Mouse (Mus musculus) megakaryocyte, embryonic 14.5 days (primary cell): ENCODE results near the gene Hcfc1. TPM values are rescaled to one million over a fixed set of nuclear protein-coding genes. Genes with fewer than 3 reads are reported as not detected.

Experiments used
- H3K27me3 ChIP-seq: replicated peaks from 2 replicates; pipeline ENCODE3; 2012; ENCODE audit warnings: inconsistent platforms
- H3K36me3 ChIP-seq: replicated peaks from 2 replicates; pipeline ENCODE3; 2012; ENCODE audit warnings: low read length, inconsistent platforms, mixed read lengths
- H3K4me1 ChIP-seq: 2 replicates; pipeline ENCODE4 v1.6.1; 2012; ENCODE audit warnings: inconsistent platforms
- H3K4me3 ChIP-seq: replicated peaks from 2 replicates; pipeline ENCODE3; 2012; ENCODE audit warnings: moderate library complexity, mild to moderate bottlenecking, inconsistent platforms
- H3K9me3 ChIP-seq: 2 replicates; pipeline ENCODE4 v1.6.1; 2012; ENCODE audit warnings: inconsistent platforms
- FLI1 ChIP-seq: IDR thresholded peaks from 2 replicates; pipeline ENCODE4 v1.6.1; 2012; ENCODE audit warnings: low read length, inconsistent platforms, mixed read lengths
- GATA1 ChIP-seq: IDR thresholded peaks from 3 replicates; pipeline ENCODE4 v1.6.1; 2012; ENCODE audit warnings: mixed read lengths, low read length, inconsistent platforms, borderline replicate concordance
- polyA plus RNA-seq: library from polyadenylated mRNA; stranded (reverse); fragments of >175 nt; gene quantifications from 2 replicates; pipeline ENCODE4 v1.2.3, GENCODE M21; 2012; ENCODE audit warnings: low replicate concordance; ENCODE audit not compliant: insufficient read depth

The Hcfc1 gene
- polyA plus RNA-seq, 1 experiment: 58.4 TPM

DNA sequence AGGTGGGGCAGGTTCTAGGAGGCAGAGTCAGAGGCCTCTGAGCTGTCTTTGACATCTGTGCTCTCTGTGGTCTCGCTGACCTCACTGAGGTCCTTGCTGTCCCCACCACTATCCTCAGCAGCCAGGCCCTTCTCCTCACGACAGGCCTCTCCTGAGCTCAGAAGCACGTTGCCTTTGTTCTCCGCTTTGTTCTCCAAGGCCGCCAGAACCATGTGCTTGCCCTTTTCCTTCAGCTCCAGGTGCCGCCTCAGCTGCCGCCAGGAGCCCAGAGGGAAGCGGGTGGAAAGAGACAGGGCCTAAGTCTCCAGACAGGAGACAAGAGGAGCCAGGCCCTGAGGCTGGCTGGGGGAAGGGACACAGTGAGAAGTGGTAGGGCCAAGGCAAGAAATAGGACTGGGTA lies 49.2 kb downstream of the Hcfc1 start:
- H3K9me3 ChIP-seq: peaks cover 8% of the 10 kb centered on the region; the same call in 1 of the 2 replicates
- peaks cover 33% of the 10 kb centered on the region for H3K36me3 ChIP-seq
- peaks cover 15% of the 10 kb centered on the region for H3K27me3 ChIP-seq
- no peak for TF ChIP-seq FLI1
- no peak overlapping the region for H3K4me3 ChIP-seq
- peaks cover 65% of the 10 kb centered on the region for H3K4me1 ChIP-seq

DNA sequence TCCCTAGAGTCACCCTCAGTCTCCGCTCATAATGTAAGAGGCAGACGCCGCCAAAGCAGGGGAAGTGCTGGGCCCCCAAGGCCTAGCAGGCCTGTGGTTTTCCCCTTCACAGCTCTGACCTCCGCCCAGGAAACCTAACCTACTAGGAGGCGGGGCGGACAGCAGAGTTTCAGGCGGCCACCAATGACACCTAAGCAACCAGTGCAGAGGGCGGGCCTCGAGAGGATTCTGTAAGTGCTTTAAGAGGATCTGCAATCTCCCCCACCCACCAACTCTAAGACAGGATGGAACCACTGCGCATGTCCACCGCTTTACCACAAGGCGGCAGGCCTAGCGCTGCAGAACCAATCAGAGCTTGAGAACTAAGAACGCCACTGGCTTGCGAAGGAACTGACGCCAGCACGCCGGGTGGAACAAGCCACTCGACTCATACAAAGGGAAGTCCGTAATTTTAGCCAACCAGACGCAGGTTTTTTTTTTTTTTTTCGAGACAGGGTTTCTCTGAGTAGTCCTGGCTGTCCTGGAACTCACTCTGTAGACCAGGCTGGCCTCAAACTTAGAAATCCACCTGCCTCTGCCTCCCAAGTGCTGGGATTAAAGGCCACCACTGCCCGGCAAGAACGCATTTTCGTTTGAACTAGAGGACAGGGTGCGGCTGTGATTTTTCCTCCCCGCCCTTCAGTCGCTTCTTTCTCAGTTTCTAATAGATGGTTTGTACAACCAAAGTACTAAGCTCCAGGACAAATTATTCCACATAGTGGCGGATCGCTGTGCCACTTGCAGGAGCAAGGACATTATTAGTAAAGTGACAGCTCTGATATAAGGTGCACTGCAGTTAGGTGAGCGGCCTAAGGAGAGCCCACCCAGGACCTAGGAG lies 51.1 kb downstream of the Hcfc1 start:
- H3K36me3 ChIP-seq: peaks cover 33% of the 10 kb centered on the region
- peaks cover 73% of the 10 kb centered on the region for H3K4me1 ChIP-seq
- peak overlapping the region; percentile 88 for H3K4me3 ChIP-seq
- H3K9me3 ChIP-seq: no peaks in the 10 kb centered on the region
- no peak for TF ChIP-seq GATA1
- no peak for TF ChIP-seq FLI1
- peaks cover 10% of the 10 kb centered on the region for H3K27me3 ChIP-seq

DNA sequence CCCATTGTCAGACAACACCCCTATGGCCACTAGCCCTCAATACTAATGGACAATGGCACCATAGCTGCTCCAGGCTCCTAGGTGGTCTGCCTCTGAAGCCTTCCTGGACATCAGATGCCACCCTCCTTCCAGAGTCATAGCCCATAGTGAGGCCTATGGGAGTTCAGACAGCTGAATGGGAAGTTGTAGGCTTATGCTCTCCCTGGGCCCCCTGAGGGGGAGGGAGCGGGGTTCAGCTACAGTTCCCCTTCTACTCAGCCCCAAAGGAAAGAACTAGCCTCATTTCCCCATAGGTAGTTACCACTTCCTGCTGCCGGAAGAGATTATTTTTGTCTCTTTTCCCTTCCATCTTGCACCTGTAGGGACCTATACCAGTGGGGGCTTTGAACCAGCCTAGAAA lies 54.6 kb downstream of the Hcfc1 start:
- TF ChIP-seq GATA1 (no peak), FLI1 (no peak)
- Histone ChIP-seq H3K36me3 (peaks cover 14% of the 10 kb centered on the region), H3K4me1 (peaks cover 71% of the 10 kb centered on the region), H3K4me3 (peak overlapping the region; percentile 93), H3K27me3 (peaks cover 5% of the 10 kb centered on the region), H3K9me3 (no peaks in the 10 kb centered on the region)

DNA sequence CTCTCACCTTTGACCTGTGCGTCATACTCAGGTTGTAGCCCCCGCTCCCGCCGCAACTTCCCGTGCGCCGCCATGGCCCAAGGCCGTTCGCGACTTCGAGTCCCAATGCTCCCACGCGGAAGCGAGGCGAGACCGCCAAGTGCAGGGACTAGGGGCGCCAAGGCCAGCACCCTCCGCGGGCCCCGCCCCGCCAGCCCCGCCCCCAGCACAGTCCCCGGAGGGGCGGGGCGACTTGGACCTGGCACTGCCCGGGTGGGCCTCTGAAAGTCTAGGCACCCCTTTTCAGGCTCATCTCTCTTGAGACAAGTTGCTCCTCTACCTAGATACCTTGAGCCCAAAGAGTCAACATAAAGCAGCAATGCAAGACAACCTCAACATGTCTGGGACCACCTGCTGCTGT lies 55.0 kb downstream of the Hcfc1 start:
- peaks cover 18% of the 10 kb centered on the region for H3K36me3 ChIP-seq
- TF ChIP-seq GATA1: no peak
- TF ChIP-seq FLI1: no peak
- H3K4me3 ChIP-seq: peak overlapping the region; percentile 93
- no peaks in the 10 kb centered on the region for H3K9me3 ChIP-seq
- peaks cover 8% of the 10 kb centered on the region for H3K27me3 ChIP-seq
- peaks cover 74% of the 10 kb centered on the region for H3K4me1 ChIP-seq

DNA sequence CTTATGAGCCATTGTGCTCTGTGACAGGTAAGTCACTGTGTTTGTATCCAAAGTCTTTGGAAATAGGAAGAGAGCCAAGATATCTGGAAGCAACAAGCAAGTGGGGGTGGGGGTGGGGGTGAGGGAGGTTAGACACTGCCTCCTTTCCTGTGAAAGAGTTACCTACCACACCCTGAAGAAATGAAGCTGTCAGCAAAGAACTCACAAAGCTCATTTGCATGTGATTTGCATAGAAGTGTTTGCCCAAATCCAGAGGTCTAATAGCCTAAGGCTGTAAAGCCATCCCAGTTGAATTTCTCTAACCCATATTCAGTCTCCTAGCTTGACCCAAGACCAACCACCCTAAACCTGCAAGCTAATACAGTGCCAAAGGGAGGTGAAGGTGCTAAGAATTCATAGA lies 55.7 kb downstream of the Hcfc1 start:
- H3K27me3 ChIP-seq: peaks cover 13% of the 10 kb centered on the region
- no peak for TF ChIP-seq FLI1
- no peak for TF ChIP-seq GATA1
- H3K36me3 ChIP-seq: peaks cover 25% of the 10 kb centered on the region
- H3K4me3 ChIP-seq: peak overlapping the region; percentile 93
- no peaks in the 10 kb centered on the region for H3K9me3 ChIP-seq
- H3K4me1 ChIP-seq: peaks cover 73% of the 10 kb centered on the region

DNA sequence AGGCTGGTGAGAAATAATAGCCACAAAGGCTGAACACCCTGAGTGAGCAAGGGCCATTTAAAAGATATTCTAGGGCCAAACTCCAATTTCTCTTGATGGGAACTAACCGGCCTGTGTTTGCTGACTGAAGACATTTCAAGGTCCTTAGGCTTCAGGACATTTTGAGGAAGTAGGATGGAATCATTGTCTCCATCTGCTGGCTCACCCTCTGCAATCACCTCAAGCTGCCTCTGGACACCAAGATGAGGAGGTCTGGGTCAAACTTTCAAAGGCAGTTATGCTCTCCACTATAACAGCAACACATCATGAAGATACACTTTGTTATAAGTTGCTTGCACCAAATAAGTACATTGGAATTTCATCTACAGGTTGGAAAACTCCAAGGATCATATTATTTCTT lies 56.1 kb downstream of the Hcfc1 start:
- Histone ChIP-seq H3K36me3 (peaks cover 29% of the 10 kb centered on the region), H3K4me1 (peaks cover 73% of the 10 kb centered on the region), H3K4me3 (peak overlapping the region; percentile 93), H3K9me3 (no peaks in the 10 kb centered on the region), H3K27me3 (peaks cover 13% of the 10 kb centered on the region)
- TF ChIP-seq FLI1: no peak
- no peak for TF ChIP-seq GATA1

DNA sequence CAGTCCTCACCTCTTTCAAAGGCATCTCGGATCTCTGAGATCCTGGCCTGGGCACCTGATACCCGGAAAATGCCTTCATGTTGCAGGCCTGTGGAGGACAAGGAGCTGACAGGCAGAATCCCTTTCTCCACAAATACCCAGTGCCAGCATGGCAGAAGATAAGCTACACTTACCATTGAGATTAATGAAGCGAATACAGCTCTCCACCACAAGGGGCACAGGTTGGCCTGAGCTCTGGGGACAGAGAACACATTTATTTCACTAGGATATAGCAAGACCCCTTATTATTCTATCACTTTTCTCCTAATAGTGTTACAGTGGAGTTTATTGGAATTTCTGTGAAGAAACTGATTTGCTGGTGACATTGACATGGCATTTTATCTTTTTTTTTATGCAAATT lies 68.2 kb downstream of the Hcfc1 start:
- H3K36me3 ChIP-seq: peaks cover 78% of the 10 kb centered on the region
- TF ChIP-seq GATA1: no peak
- TF ChIP-seq FLI1: no peak

DNA sequence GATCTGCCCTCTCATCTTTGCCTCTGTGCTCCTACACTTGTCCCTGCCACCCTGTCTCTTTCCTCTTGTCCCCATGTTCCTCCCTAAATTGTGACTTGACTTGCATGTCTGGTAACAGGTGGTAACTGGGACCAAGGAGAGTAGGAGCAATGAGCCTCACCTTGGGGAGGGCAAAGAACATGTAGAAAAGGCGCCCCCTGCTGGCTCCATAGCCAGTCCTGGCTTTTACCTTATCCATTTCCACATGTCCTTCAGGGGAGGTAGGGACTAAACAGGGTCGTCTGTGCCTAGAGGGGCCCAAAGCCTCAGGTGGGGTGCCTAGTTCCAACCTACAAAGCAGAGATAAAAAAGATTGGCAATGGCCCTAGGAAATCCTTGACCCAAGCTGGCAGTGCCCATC lies 70.4 kb downstream of the Hcfc1 start, which contains the start of gene L1cam:
Gene L1cam, minus strand, starts transcription at position 387 of the 400 bp plus-strand sequence.
- no peak within 1 kb of the TSS for H3K4me3 ChIP-seq
- no peaks in the 10 kb centered on the region; the same call in 1 of the 2 replicates for H3K4me1 ChIP-seq
- H3K36me3 ChIP-seq: peaks cover 80% of the 10 kb centered on the region
- TF ChIP-seq GATA1 (no peak), FLI1 (no peak)
- no peaks in the 10 kb centered on the region for H3K9me3 ChIP-seq
- peaks cover 34% of the 10 kb centered on the region for H3K27me3 ChIP-seq

More for the DNA sequence above, 68.2 kb downstream of the Hcfc1 start:
- H3K4me1 ChIP-seq: no peaks in the 10 kb centered on the region; the same call in 1 of the 2 replicates
- no peaks in the 10 kb centered on the region for H3K9me3 ChIP-seq
- H3K4me3 ChIP-seq: no peak overlapping the region
- peaks cover 16% of the 10 kb centered on the region for H3K27me3 ChIP-seq

DNA sequence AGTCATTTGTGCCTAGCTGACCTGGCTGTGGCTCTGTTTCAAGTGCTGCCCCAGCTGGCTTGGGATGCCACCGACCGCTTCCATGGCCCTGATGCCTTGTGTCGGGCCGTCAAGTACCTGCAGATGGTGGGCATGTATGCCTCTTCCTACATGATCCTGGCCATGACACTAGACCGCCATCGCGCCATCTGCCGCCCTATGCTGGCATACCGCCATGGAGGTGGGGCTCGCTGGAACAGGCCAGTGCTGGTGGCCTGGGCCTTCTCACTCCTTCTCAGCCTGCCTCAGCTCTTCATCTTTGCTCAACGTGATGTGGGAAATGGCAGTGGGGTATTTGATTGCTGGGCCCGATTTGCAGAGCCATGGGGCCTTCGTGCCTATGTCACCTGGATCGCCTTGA lies 73.3 kb downstream of the Hcfc1 start:
- Histone ChIP-seq H3K27me3 (peaks cover 35% of the 10 kb centered on the region), H3K9me3 (no peaks in the 10 kb centered on the region), H3K4me3 (no peak overlapping the region), H3K4me1 (no peaks in the 10 kb centered on the region; the same call in 1 of the 2 replicates), H3K36me3 (peaks cover 56% of the 10 kb centered on the region)
- TF ChIP-seq FLI1 (no peak), GATA1 (no peak)

Other genes with a start within 250 kb of the Hcfc1 start
- gene Abcd1, start 249.8 kb downstream of the Hcfc1 start, polyA plus RNA-seq: 35.2 and 45.1 TPM in 2 replicates
- gene Plxnb3, start 209.3 kb downstream of the Hcfc1 start, polyA plus RNA-seq: 1.2 and 3.1 TPM in 2 replicates
- 0.45 and 4.0 TPM in 2 replicates for gene Srpk3, start 192.0 kb downstream of the Hcfc1 start, polyA plus RNA-seq
- gene Idh3g, start 179.5 kb downstream of the Hcfc1 start, polyA plus RNA-seq: 4.7 and 20.7 TPM in 2 replicates
- 53.1 and 60.4 TPM in 2 replicates for gene Ssr4, start 179.3 kb downstream of the Hcfc1 start, polyA plus RNA-seq
- not detected in 2 replicates for gene Pdzd4, start 141.4 kb downstream of the Hcfc1 start, polyA plus RNA-seq
- gene Avpr2, start 74.3 kb downstream of the Hcfc1 start, polyA plus RNA-seq: not detected in 2 replicates
- gene L1cam, start 70.3 kb downstream of the Hcfc1 start, polyA plus RNA-seq: 0.96 TPM in 1 of 2 replicates, not detected in the other
- gene Arhgap4, start 44.5 kb downstream of the Hcfc1 start, polyA plus RNA-seq: 6.6 and 13.3 TPM in 2 replicates
- 58.9 and 174 TPM in 2 replicates for gene Naa10, start 44.4 kb downstream of the Hcfc1 start, polyA plus RNA-seq
- 31.2 and 114 TPM in 2 replicates for gene Renbp, start 35.5 kb downstream of the Hcfc1 start, polyA plus RNA-seq
- 134 and 271 TPM in 2 replicates for gene Irak1, start 57.6 kb upstream of the Hcfc1 start, polyA plus RNA-seq
- gene Opn1mw, start 161.1 kb upstream of the Hcfc1 start, polyA plus RNA-seq: not detected in 2 replicates
- 13.7 and 25.1 TPM in 2 replicates for gene Mecp2, start 169.0 kb upstream of the Hcfc1 start, polyA plus RNA-seq
- not detected in 2 replicates for gene Tex28, start 201.5 kb upstream of the Hcfc1 start, polyA plus RNA-seq
- not detected in 2 replicates for gene Tktl1, start 210.9 kb upstream of the Hcfc1 start, polyA plus RNA-seq